Mouse (Mus musculus): ENCODE data around the gene Lima1. TPM values are rescaled to one million over a fixed set of nuclear protein-coding genes. Genes with fewer than 3 reads are reported as not detected.

Gene Lima1
- total RNA-seq, 1 experiment: 69.9 TPM

DNA sequence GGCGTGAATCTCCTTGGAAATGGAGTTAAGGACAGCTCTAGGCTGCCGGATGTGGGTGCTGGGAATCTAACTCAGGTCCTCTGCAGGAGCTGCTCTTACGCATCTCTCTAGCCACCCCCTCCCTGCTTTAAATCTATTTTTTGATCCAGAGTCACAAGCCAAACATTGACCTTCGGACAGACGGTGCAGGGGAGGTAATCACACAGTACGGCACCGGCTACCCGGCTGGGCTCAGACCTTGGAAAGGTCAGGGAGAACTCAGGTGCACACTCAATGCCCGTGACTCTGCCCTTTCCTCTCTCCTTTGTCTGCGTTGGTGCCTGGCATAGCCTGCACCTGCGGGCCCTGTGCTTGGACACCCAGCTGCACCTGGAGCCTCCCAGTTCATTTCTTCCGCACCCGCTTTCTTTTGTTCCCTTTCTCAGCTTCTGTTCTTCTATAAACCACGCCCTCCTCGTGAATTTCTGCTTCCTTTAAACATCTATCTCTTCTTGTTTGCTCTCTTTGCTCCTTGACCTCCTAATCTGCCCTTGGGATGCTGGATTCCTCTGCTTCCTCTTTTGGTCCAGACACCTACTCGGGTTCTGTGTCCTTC is 82.9 kb downstream of the Lima1 start:
- no peak overlapping the region for H3K9ac ChIP-seq (ENCODE audit: insufficient read depth, low read depth, low read length, poor library complexity, severe bottlenecking)
- no peak for TF ChIP-seq HCFC1 (IDR thresholded peaks at IDR 0.05; ENCODE audit: borderline replicate concordance, insufficient read depth, low read length)
- TF ChIP-seq ZC3H11A (IDR thresholded peaks at IDR 0.05; ENCODE audit: borderline replicate concordance, low read depth, low read length): no peak
- no peak for TF ChIP-seq ZNF384 (IDR thresholded peaks at IDR 0.05; ENCODE audit: low read depth, low read length)
- no peak for TF ChIP-seq MAFK (IDR thresholded peaks at IDR 0.05; ENCODE audit: insufficient read depth, low read depth, low read length)
- no peak for TF ChIP-seq CHD2 (IDR thresholded peaks at IDR 0.05; ENCODE audit: low read depth, low read length)
- H3K4me1 ChIP-seq (ENCODE audit: control insufficient read depth in 2 of 2, insufficient read depth in 2 of 2, low read length in 2 of 2, poor library complexity in 1 of 2): 0 out of 4 replicates have a peak, but pooled peaks cover 0 to 3% of the 10 kb centered on the region in 2 experiments
- peaks cover 27% of the 10 kb centered on the region; the same call in 1 of the 2 replicates for H3K36me3 ChIP-seq (ENCODE audit: control insufficient read depth, insufficient read depth, low read length, poor library complexity, severe bottlenecking)
- no peak overlapping the region for H3K27ac ChIP-seq (ENCODE audit: insufficient read depth, low read depth, low read length, poor library complexity, severe bottlenecking)
- no peak overlapping the region for H3K4me3 ChIP-seq (ENCODE audit: insufficient read depth in 1 of 2, low read depth in 1 of 2, low read length in 2 of 2, poor library complexity in 1 of 2, severe bottlenecking in 1 of 2)
- H3K9me3 ChIP-seq (ENCODE audit: control insufficient read depth, insufficient read depth, low read depth, low read length): no peaks in the 10 kb centered on the region
- in situ Hi-C loops (cut with MboI; ENCODE audit: low sequenced_read_pairs in 2 of 2, unreplicated experiment in 2 of 2): no loop called here
- DNase-seq (ENCODE audit: low read depth, low spot score): no peak

DNA sequence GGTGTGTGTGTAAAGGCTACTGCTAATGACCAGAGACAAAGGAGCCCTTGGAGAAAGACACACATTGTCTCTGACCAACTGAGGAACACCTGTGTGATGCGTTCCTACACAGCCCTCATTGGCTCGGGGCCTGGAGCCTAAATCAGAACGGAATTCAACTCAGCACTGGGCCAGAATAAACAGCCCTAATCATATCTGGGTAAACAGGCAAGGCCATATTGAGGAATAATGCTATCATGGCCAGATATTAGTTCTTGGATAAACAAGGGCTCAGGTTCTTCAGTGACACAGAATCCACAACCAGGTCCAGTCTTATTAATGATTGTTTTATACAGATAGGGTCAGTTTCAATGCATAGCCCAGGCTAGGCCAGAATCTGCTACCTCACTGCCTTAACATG is 84.3 kb downstream of the Lima1 start:
- TF ChIP-seq MAFK (IDR thresholded peaks at IDR 0.05; ENCODE audit: insufficient read depth, low read depth, low read length): no peak
- TF ChIP-seq HCFC1 (IDR thresholded peaks at IDR 0.05; ENCODE audit: borderline replicate concordance, insufficient read depth, low read length): no peak
- TF ChIP-seq ZC3H11A (IDR thresholded peaks at IDR 0.05; ENCODE audit: borderline replicate concordance, low read depth, low read length): no peak
- Histone ChIP-seq H3K9me3 (ENCODE audit: control insufficient read depth, insufficient read depth, low read depth, low read length) (no peaks in the 10 kb centered on the region), H3K4me3 (ENCODE audit: insufficient read depth in 1 of 2, low read depth in 1 of 2, low read length in 2 of 2, poor library complexity in 1 of 2, severe bottlenecking in 1 of 2) (no peak overlapping the region), H3K9ac (ENCODE audit: insufficient read depth, low read depth, low read length, poor library complexity, severe bottlenecking) (no peak overlapping the region), H3K36me3 (ENCODE audit: control insufficient read depth, insufficient read depth, low read length, poor library complexity, severe bottlenecking) (peaks cover 27% of the 10 kb centered on the region; the same call in 1 of the 2 replicates), H3K27ac (ENCODE audit: insufficient read depth, low read depth, low read length, poor library complexity, severe bottlenecking) (no peak overlapping the region), H3K4me1 (ENCODE audit: control insufficient read depth in 2 of 2, insufficient read depth in 2 of 2, low read length in 2 of 2, poor library complexity in 1 of 2) (peaks cover 0 to 5% of the 10 kb centered on the region in 2 experiments; a peak in 1 of 4 replicates)
- in situ Hi-C loops (cut with MboI; ENCODE audit: low sequenced_read_pairs in 2 of 2, unreplicated experiment in 2 of 2): no loop called here
- no peak for DNase-seq (ENCODE audit: low read depth, low spot score)

DNA sequence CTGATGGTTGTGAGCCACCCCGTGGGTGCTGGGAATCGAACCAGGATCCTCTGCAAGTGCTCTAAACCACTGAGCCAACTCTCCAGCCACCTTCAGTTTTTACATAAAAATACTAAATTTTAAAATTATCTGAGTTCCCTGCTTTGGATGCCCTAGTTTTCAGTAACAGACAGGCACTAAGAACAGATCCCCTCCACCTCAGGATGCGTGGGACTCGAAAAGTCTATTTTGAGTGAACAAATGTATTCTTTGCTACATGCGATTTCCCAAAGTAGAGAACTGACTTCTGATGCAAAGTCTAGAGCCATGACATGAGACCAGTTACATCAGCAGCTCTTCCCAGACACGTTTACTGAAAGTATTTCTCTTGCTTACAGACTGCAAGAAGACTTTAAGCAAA is 84.8 kb downstream of the Lima1 start:
- in situ Hi-C loops (cut with MboI; ENCODE audit: low sequenced_read_pairs in 2 of 2, unreplicated experiment in 2 of 2): no loop called here
- Histone ChIP-seq H3K27ac (ENCODE audit: insufficient read depth, low read depth, low read length, poor library complexity, severe bottlenecking) (no peak overlapping the region), H3K36me3 (ENCODE audit: control insufficient read depth, insufficient read depth, low read length, poor library complexity, severe bottlenecking) (peaks cover 27% of the 10 kb centered on the region; the same call in 1 of the 2 replicates), H3K9me3 (ENCODE audit: control insufficient read depth, insufficient read depth, low read depth, low read length) (no peaks in the 10 kb centered on the region), H3K4me1 (ENCODE audit: control insufficient read depth in 2 of 2, insufficient read depth in 2 of 2, low read length in 2 of 2, poor library complexity in 1 of 2) (peaks cover 0 to 5% of the 10 kb centered on the region in 2 experiments; a peak in 1 of 4 replicates), H3K4me3 (ENCODE audit: insufficient read depth in 1 of 2, low read depth in 1 of 2, low read length in 2 of 2, poor library complexity in 1 of 2, severe bottlenecking in 1 of 2) (no peak overlapping the region), H3K9ac (ENCODE audit: insufficient read depth, low read depth, low read length, poor library complexity, severe bottlenecking) (no peak overlapping the region)
- DNase-seq (ENCODE audit: low read depth, low spot score): no peak
- TF ChIP-seq HCFC1 (IDR thresholded peaks at IDR 0.05; ENCODE audit: borderline replicate concordance, insufficient read depth, low read length) (no peak), MAFK (IDR thresholded peaks at IDR 0.05; ENCODE audit: insufficient read depth, low read depth, low read length) (no peak), ZNF384 (IDR thresholded peaks at IDR 0.05; ENCODE audit: low read depth, low read length) (no peak), ZC3H11A (IDR thresholded peaks at IDR 0.05; ENCODE audit: borderline replicate concordance, low read depth, low read length) (no peak), CHD2 (IDR thresholded peaks at IDR 0.05; ENCODE audit: low read depth, low read length) (no peak)

DNA sequence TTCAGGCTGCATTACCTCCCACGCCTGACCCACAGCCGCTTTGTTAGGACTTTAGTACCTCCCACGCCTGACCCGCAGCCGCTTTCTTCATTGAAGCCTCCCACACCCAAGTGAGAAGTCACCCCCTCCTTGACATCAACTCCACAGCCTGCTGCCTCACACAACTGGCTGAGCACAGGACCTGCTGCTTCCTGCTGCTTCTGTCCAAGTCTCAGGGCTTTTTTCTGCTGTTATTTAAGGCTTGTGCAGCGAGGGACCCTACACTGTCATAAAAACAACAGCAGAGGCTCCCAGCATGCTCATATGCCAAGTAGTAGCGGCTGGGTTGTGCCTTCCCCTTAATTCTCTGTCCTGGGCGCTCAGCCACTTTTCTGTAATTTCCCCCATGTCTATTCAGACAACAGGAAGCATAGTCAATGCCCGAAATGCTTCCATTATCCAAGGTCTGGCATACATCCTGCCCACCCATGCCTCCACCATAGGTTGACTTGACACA is 87.6 kb downstream of the Lima1 start:
- no peak overlapping the region for H3K9ac ChIP-seq (ENCODE audit: insufficient read depth, low read depth, low read length, poor library complexity, severe bottlenecking)
- H3K36me3 ChIP-seq (ENCODE audit: control insufficient read depth, insufficient read depth, low read length, poor library complexity, severe bottlenecking): peaks cover 21% of the 10 kb centered on the region; the same call in 1 of the 2 replicates
- in situ Hi-C loops (cut with MboI; ENCODE audit: low sequenced_read_pairs in 2 of 2, unreplicated experiment in 2 of 2): no loop called here
- TF ChIP-seq HCFC1 (IDR thresholded peaks at IDR 0.05; ENCODE audit: borderline replicate concordance, insufficient read depth, low read length) (no peak), CHD2 (IDR thresholded peaks at IDR 0.05; ENCODE audit: low read depth, low read length) (no peak)
- no peak for DNase-seq (ENCODE audit: low read depth, low spot score)
- H3K9me3 ChIP-seq (ENCODE audit: control insufficient read depth, insufficient read depth, low read depth, low read length): no peaks in the 10 kb centered on the region
- H3K27ac ChIP-seq (ENCODE audit: insufficient read depth, low read depth, low read length, poor library complexity, severe bottlenecking): no peak overlapping the region
- peaks cover 0 to 4% of the 10 kb centered on the region in 2 experiments; a peak in 1 of 4 replicates for H3K4me1 ChIP-seq (ENCODE audit: control insufficient read depth in 2 of 2, insufficient read depth in 2 of 2, low read length in 2 of 2, poor library complexity in 1 of 2)
- H3K4me3 ChIP-seq (ENCODE audit: insufficient read depth in 1 of 2, low read depth in 1 of 2, low read length in 2 of 2, poor library complexity in 1 of 2, severe bottlenecking in 1 of 2): no peak overlapping the region
